Mouse (Mus musculus) megakaryocyte progenitor cell, adult 5-6 weeks (primary cell): ENCODE results near the gene Ppp1r9a. TPM values are rescaled to one million over a fixed set of nuclear protein-coding genes. Genes with fewer than 3 reads are reported as not detected.
A peak's percentile ranks its signal among the peaks of the same experiment; 100 is the strongest.

Experiments used
- ATAC-seq: replicated peaks from 2 replicates; pipeline ENCODE4 v1.8.0; 2016; ENCODE audit warnings: mild to moderate bottlenecking, moderate TSS enrichment, inconsistent platforms; ENCODE audit not compliant: poor library complexity
- total RNA-seq, 2 experiments: library from RNA; stranded (forward) in 1 of 2; stranded (reverse) in 1 of 2; fragments of 157-497, 149-512 nt in 1 of 2; fragments of 200-1000 nt in 1 of 2; gene quantifications; 2 replicates each; pipeline versions ENCODE4 v1.2.3 to v1.2.4; 2015 to 2017

Ppp1r9a gene
- total RNA-seq, 2 experiments from 2014 or later = 2.9 to 4.7 TPM

GRCm38 (mm10) chr6:5187586-5187985, 284.9 kb downstream of the Ppp1r9a start:
- no peak for ATAC-seq

GRCm38 (mm10) chr6:5188036-5188435, 285.3 kb downstream of the Ppp1r9a start:
- ATAC-seq = no peak

DNA sequence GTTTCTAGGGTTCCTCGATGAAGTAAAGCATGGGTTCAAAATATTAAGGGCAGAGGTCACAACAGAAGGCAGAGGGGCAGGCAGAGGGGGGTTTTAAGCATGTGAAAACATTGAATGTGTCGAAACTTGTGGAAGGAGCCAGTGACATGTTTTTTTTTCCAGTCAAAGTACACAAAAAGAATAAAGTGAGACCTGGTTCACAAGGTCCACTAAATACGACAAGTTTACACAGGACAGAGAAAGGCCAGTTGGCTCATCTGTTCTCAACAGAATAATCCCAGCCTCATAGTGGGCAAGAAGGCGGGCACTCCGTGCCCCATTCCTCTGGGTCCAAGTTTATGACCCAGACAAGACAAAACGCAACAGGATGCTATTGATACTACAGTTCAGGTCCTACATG, 286.2 kb downstream of the Ppp1r9a start:
- ATAC-seq = no peak

DNA sequence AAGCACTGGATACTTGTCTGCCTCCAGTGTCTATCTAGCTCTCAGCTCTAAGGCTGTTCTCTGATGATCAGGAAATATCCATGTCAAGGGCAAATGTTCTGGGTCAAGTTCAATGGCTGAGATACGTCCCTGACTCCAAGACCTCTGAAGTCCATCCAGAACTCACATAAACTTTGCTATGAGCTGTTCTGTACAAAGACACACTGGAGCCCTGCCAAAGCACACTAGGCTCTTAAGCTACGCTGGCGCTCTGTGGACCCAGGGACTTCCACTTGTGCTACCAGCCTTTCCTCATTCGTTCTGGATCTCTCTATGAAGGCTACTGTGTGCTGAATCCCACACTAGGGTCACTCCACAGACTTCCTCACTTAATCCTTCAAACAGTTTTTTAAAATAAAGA, 286.8 kb downstream of the Ppp1r9a start:
- no peak for ATAC-seq

- ATAC-seq = no peak
Measured at GRCm38 (mm10) chr6:5190761-5191160, 288.0 kb downstream of the Ppp1r9a start.

DNA sequence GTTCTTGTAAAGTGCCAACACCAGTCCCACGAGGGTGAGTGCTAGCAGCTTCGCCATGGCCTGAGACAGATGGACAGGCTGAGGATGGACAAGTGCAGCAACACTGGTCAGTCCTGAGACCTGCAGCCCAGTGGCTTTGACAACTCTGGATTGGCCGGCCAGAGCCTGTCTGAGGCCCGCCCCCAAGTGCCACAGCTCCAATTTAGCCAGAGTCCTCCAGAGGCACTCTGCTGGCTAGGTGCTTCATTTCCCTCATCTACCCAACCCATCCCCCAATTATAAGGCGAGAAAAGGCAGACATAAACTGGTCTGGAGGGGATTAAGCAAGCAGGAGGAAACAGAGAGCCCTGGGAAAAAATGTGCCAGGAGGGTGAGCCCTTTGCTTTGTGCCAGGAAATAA, 291.0 kb downstream of the Ppp1r9a start, which contains the start of gene Pon1:
TSS of gene Pon1 (minus strand) at position 254 of the 400 bp plus-strand sequence.
- no peak for ATAC-seq

DNA sequence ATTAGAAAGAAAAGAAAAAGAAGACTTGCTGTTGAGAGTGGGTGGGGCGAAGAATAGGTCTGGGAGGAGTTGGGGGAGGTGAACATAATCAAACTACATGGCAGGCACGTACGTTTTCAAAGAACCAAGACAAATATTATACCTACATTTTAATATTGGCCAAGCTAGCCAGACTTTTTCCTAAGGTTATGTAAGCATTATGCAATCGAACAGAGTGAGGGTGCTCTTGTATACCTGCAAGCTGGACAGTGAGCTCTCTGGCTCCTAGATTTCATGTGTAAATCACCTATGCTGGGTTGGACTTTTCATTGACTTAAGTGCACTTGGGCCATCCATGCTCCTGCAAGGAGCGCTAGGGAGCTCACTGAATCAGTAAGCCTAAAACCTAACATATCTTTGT, 295.9 kb downstream of the Ppp1r9a start:
- no peak for ATAC-seq

GRCm38 (mm10) chr6:5199376-5199905, 296.7 kb downstream of the Ppp1r9a start:
- peak; percentile 42 for ATAC-seq

- ATAC-seq = peak; percentile 85
Measured at GRCm38 (mm10) chr6:5199916-5200315, 297.2 kb downstream of the Ppp1r9a start.

- peak; percentile 65 for ATAC-seq
Measured at GRCm38 (mm10) chr6:5207817-5208216, 305.1 kb downstream of the Ppp1r9a start.

Other genes starting within 250 kb of the Ppp1r9a start
- gene Sgce, start 155.7 kb upstream of the Ppp1r9a start, total RNA-seq (2015) = 0.17 and 0.54 TPM in 2 replicates
- gene Sgce, start 155.7 kb upstream of the Ppp1r9a start, total RNA-seq (2017) = 1.2 TPM in 1 of 2 replicates, not detected in the other
- 0.02 and 0.34 TPM in 2 replicates for gene Peg10, start 155.6 kb upstream of the Ppp1r9a start, total RNA-seq (2015)
- gene Peg10, start 155.6 kb upstream of the Ppp1r9a start, total RNA-seq (2017) = not detected in 2 replicates